Mouse (Mus musculus): ENCODE results near the gene Pcp4. TPM values are rescaled to one million over a fixed set of nuclear protein-coding genes. Genes with fewer than 3 reads are reported as not detected.
"Not testable (repeated sequence)": the region's sequence is repeated elsewhere in the genome, so short reads cannot be mapped to it uniquely, and the experiment has no call there.

Gene Pcp4
- polyA plus RNA-seq, 1 experiment from 2014 or later, result 4.0 TPM

GRCm38 (mm10) chr16:96441826-96442225, 25.6 kb upstream of the Pcp4 start:
- no peak overlapping the region for H3K4me3 ChIP-seq (ENCODE audit: low read depth, low read length)
- H3K4me2 ChIP-seq, result no peak overlapping the region
- H3K4me1 ChIP-seq (ENCODE audit: control insufficient read depth, insufficient read depth, low read length), result no peaks in the 10 kb centered on the region
- no peaks in the 10 kb centered on the region for H3K36me3 ChIP-seq (ENCODE audit: control insufficient read depth, insufficient read depth, low read length)
- WGBS (ENCODE audit: insufficient replicate concordance), result 74% methylated on average over 3 of the region's 3 CpGs
- no peak overlapping the region for H3K27ac ChIP-seq (ENCODE audit: low read depth, low read length)
- H3K9me3 ChIP-seq (replicated peaks; ENCODE audit: control insufficient read depth, low read length), result no peaks in the 10 kb centered on the region
- H3K9ac ChIP-seq (ENCODE audit: low read depth, low read length), result no peak overlapping the region
- no peak for ATAC-seq (replicated peaks; ENCODE audit: insufficient number of reproducible peaks, low FRiP score, low TSS enrichment)
- no peaks in the 10 kb centered on the region for H3K27me3 ChIP-seq (ENCODE audit: control insufficient read depth, insufficient read depth, low read length)

DNA sequence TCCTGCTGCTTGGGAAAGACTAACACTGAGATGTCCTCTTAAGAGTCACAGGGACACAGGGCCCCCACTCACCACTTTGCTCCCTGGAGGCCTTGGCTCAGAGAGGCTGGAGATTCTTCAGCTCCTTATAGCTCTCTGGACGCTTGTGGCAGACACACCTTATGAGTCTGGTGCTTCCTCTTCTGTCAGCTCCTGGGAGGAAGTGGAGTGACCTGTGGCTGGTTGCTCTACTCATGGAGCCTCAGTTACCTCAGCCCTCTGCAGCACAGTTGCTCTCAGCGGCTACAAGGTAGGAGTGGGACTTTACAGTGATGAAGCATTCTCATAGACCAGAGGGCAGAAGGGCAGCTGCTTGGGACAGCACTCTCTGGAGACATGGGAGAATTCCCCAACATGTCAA, 23.9 kb upstream of the Pcp4 start, which contains the start of gene Itgb2l:
Gene Itgb2l (minus strand): TSS at position 152 of the 400 bp plus-strand sequence.
- Histone ChIP-seq H3K9ac (ENCODE audit: low read depth, low read length) (no peak within 1 kb of the TSS), H3K9me3 (replicated peaks; ENCODE audit: control insufficient read depth, low read length) (no peaks in the 10 kb centered on the region), H3K4me2 (no peak within 1 kb of the TSS), H3K4me3 (ENCODE audit: low read depth, low read length) (no peak within 1 kb of the TSS), H3K36me3 (ENCODE audit: control insufficient read depth, insufficient read depth, low read length) (no peaks in the 10 kb centered on the region), H3K27me3 (ENCODE audit: control insufficient read depth, insufficient read depth, low read length) (no peaks in the 10 kb centered on the region), H3K27ac (ENCODE audit: low read depth, low read length) (no peak within 1 kb of the TSS), H3K4me1 (ENCODE audit: control insufficient read depth, insufficient read depth, low read length) (no peaks in the 10 kb centered on the region)
- WGBS (ENCODE audit: insufficient replicate concordance), result 69% methylated on average over 2 of the region's 2 CpGs
- ATAC-seq (replicated peaks; ENCODE audit: insufficient number of reproducible peaks, low FRiP score, low TSS enrichment), result no peak

- not testable (repeated sequence) for H3K36me3 ChIP-seq (ENCODE audit: control insufficient read depth, insufficient read depth, low read length); H3K27me3 ChIP-seq (ENCODE audit: control insufficient read depth, insufficient read depth, low read length); H3K9me3 ChIP-seq (replicated peaks; ENCODE audit: control insufficient read depth, low read length); H3K4me3 ChIP-seq (ENCODE audit: low read depth, low read length); H3K9ac ChIP-seq (ENCODE audit: low read depth, low read length); H3K4me1 ChIP-seq (ENCODE audit: control insufficient read depth, insufficient read depth, low read length); H3K27ac ChIP-seq (ENCODE audit: low read depth, low read length); ATAC-seq (replicated peaks; ENCODE audit: insufficient number of reproducible peaks, low FRiP score, low TSS enrichment); H3K4me2 ChIP-seq
- 92% methylated on average over 12 of the region's 16 CpGs for WGBS (ENCODE audit: insufficient replicate concordance)
These were observed 16.5 kb upstream of the Pcp4 start for GRCm38 (mm10) chr16:96450871-96451270.

DNA sequence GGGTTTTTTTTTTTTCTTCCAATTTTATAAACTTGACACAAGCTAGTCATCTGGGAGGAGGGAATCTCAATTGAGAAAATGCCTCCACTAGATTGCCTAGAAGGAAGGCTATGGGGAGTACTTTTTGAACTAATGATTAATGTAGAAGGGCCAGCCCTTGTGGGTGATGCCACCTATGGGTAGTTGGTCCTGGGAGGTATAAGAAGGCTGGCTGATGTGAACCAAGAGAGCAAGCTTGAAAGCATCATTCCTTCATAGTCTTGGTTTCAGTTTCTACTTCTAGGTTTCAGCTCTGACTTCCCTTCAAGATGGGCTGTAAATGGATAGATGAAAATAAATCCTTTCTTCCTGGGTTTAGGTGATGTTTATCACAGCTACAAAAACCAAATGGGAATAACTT, 13.3 kb upstream of the Pcp4 start:
- Histone ChIP-seq H3K4me2 (no peak overlapping the region), H3K4me3 (ENCODE audit: low read depth, low read length) (no peak overlapping the region), H3K4me1 (ENCODE audit: control insufficient read depth, insufficient read depth, low read length) (no peaks in the 10 kb centered on the region), H3K36me3 (ENCODE audit: control insufficient read depth, insufficient read depth, low read length) (no peaks in the 10 kb centered on the region), H3K27me3 (ENCODE audit: control insufficient read depth, insufficient read depth, low read length) (0 out of 2 replicates have a peak, but pooled peaks cover 2% of the 10 kb centered on the region), H3K27ac (ENCODE audit: low read depth, low read length) (no peak overlapping the region), H3K9me3 (replicated peaks; ENCODE audit: control insufficient read depth, low read length) (no peaks in the 10 kb centered on the region), H3K9ac (ENCODE audit: low read depth, low read length) (no peak overlapping the region)
- no peak for ATAC-seq (replicated peaks; ENCODE audit: insufficient number of reproducible peaks, low FRiP score, low TSS enrichment)

DNA sequence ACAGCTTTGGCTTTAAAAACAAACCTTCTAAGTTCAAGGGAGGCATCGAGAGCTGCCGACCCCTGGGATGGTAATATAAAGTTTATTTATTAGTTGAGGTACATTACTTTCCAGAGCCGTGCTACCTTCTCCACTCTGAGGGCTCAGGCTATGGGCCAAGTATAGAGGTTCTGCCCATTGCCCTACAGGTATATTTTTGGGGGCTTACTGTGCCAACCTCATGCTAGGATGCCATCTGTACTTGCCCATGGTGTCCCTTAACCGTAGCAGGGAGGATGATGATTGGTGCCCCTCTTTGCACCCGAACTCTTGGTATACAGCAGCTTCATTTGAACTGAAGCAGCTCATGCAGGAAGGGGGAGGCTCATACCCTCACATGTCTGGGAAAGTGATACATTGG, 9.8 kb upstream of the Pcp4 start:
- H3K27ac ChIP-seq (ENCODE audit: low read depth, low read length), result no peak overlapping the region
- H3K9me3 ChIP-seq (replicated peaks; ENCODE audit: control insufficient read depth, low read length), result no peaks in the 10 kb centered on the region
- 0 out of 2 replicates have a peak, but pooled peaks cover 4% of the 10 kb centered on the region for H3K27me3 ChIP-seq (ENCODE audit: control insufficient read depth, insufficient read depth, low read length)
- 78% methylated on average over 5 of the region's 5 CpGs for WGBS (ENCODE audit: insufficient replicate concordance)
- no peak overlapping the region for H3K4me3 ChIP-seq (ENCODE audit: low read depth, low read length)
- no peaks in the 10 kb centered on the region for H3K4me1 ChIP-seq (ENCODE audit: control insufficient read depth, insufficient read depth, low read length)
- H3K36me3 ChIP-seq (ENCODE audit: control insufficient read depth, insufficient read depth, low read length), result no peaks in the 10 kb centered on the region
- no peak overlapping the region for H3K9ac ChIP-seq (ENCODE audit: low read depth, low read length)
- no peak overlapping the region for H3K4me2 ChIP-seq
- no peak for ATAC-seq (replicated peaks; ENCODE audit: insufficient number of reproducible peaks, low FRiP score, low TSS enrichment)

DNA sequence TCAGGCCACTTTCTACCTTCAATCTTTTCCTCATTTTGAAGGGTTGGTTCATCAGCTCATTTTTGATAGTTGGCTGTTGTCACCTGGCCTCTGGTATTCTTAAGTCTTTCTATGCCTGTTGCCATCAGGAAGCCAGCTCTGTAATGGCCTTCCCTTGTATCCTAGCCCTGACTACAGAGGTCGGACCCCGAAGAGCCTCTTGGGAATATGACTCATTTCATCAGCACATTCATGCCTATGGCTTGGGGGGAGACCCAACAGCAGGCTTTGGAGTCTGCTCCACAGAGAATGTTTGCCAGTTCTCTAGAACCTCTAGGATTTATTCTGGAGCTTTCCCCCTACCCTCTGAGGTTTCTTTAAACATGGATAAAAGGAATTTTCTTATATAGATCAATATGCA, 8.1 kb upstream of the Pcp4 start:
- Histone ChIP-seq H3K4me2 (no peak overlapping the region), H3K27me3 (ENCODE audit: control insufficient read depth, insufficient read depth, low read length) (0 out of 2 replicates have a peak, but pooled peaks cover 4% of the 10 kb centered on the region), H3K4me1 (ENCODE audit: control insufficient read depth, insufficient read depth, low read length) (no peaks in the 10 kb centered on the region), H3K9ac (ENCODE audit: low read depth, low read length) (no peak overlapping the region), H3K27ac (ENCODE audit: low read depth, low read length) (no peak overlapping the region), H3K36me3 (ENCODE audit: control insufficient read depth, insufficient read depth, low read length) (no peaks in the 10 kb centered on the region), H3K4me3 (ENCODE audit: low read depth, low read length) (no peak overlapping the region), H3K9me3 (replicated peaks; ENCODE audit: control insufficient read depth, low read length) (no peaks in the 10 kb centered on the region)
- WGBS (ENCODE audit: insufficient replicate concordance), result 77% methylated on average over 2 of the region's 2 CpGs
- no peak for ATAC-seq (replicated peaks; ENCODE audit: insufficient number of reproducible peaks, low FRiP score, low TSS enrichment)

- Histone ChIP-seq H3K4me1 (ENCODE audit: control insufficient read depth, insufficient read depth, low read length) (no peaks in the 10 kb centered on the region), H3K9ac (ENCODE audit: low read depth, low read length) (no peak overlapping the region), H3K27me3 (ENCODE audit: control insufficient read depth, insufficient read depth, low read length) (0 out of 2 replicates have a peak, but pooled peaks cover 2% of the 10 kb centered on the region), H3K4me3 (ENCODE audit: low read depth, low read length) (no peak overlapping the region), H3K9me3 (replicated peaks; ENCODE audit: control insufficient read depth, low read length) (no peaks in the 10 kb centered on the region), H3K4me2 (no peak overlapping the region), H3K36me3 (ENCODE audit: control insufficient read depth, insufficient read depth, low read length) (no peaks in the 10 kb centered on the region), H3K27ac (ENCODE audit: low read depth, low read length) (no peak overlapping the region)
- ATAC-seq (replicated peaks; ENCODE audit: insufficient number of reproducible peaks, low FRiP score, low TSS enrichment), result no peak
- 68% methylated on average over 3 of the region's 3 CpGs for WGBS (ENCODE audit: insufficient replicate concordance)
These were observed 6.6 kb upstream of the Pcp4 start for GRCm38 (mm10) chr16:96460788-96461187.

GRCm38 (mm10) chr16:96468011-96468410, 605 bp downstream of the Pcp4 start:
- no peaks in the 10 kb centered on the region for H3K36me3 ChIP-seq (ENCODE audit: control insufficient read depth, insufficient read depth, low read length)
- no peaks in the 10 kb centered on the region for H3K9me3 ChIP-seq (replicated peaks; ENCODE audit: control insufficient read depth, low read length)
- no peaks in the 10 kb centered on the region for H3K27me3 ChIP-seq (ENCODE audit: control insufficient read depth, insufficient read depth, low read length)
- 60% methylated on average over 4 of the region's 4 CpGs for WGBS (ENCODE audit: insufficient replicate concordance)
- H3K9ac ChIP-seq (ENCODE audit: low read depth, low read length), result no peak overlapping the region
- H3K27ac ChIP-seq (ENCODE audit: low read depth, low read length), result no peak overlapping the region
- ATAC-seq (replicated peaks; ENCODE audit: insufficient number of reproducible peaks, low FRiP score, low TSS enrichment), result no peak
- no peak overlapping the region for H3K4me3 ChIP-seq (ENCODE audit: low read depth, low read length)
- H3K4me2 ChIP-seq, result no peak overlapping the region
- peaks cover 10% of the 10 kb centered on the region for H3K4me1 ChIP-seq (ENCODE audit: control insufficient read depth, insufficient read depth, low read length)

DNA sequence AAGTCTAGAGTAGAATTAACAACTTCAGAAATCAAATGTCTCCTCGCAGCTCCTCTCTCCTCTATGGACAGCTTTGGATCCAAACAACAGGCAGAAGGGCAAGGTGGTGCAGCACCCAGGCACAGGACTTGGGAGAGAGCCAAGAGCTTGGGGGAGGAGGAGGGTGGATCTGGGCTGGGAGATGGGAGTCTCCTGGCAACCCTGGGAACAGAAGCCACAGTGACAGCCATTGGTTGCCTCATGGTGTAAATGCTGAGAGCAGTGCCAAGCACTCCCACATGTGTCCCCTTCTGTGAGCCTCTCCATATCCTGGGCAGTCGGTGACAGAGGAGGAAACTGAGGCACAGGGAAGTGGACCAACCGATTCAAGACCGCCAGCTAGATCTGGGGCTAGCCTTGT, 1.3 kb downstream of the Pcp4 start:
- H3K27me3 ChIP-seq (ENCODE audit: control insufficient read depth, insufficient read depth, low read length), result no peaks in the 10 kb centered on the region

More for the DNA sequence above, 1.3 kb downstream of the Pcp4 start:
- no peaks in the 10 kb centered on the region for H3K9me3 ChIP-seq (replicated peaks; ENCODE audit: control insufficient read depth, low read length)
- H3K9ac ChIP-seq (ENCODE audit: low read depth, low read length), result no peak overlapping the region
- peaks cover 10% of the 10 kb centered on the region for H3K4me1 ChIP-seq (ENCODE audit: control insufficient read depth, insufficient read depth, low read length)
- ATAC-seq (replicated peaks; ENCODE audit: insufficient number of reproducible peaks, low FRiP score, low TSS enrichment), result no peak
- no peak overlapping the region for H3K27ac ChIP-seq (ENCODE audit: low read depth, low read length)
- no peak overlapping the region for H3K4me2 ChIP-seq
- H3K4me3 ChIP-seq (ENCODE audit: low read depth, low read length), result no peak overlapping the region
- H3K36me3 ChIP-seq (ENCODE audit: control insufficient read depth, insufficient read depth, low read length), result no peaks in the 10 kb centered on the region
- 68% methylated on average over 4 of the region's 4 CpGs for WGBS (ENCODE audit: insufficient replicate concordance)

All from heart, embryonic 11.5 days (tissue).